Mouse (Mus musculus): ENCODE measurements at regions not wholly inside any gene's neighbourhood (a gene's known extent, or its start where the extent isn't known, plus 50 kb on each side); places are given as distances from the start of the nearest gene placed in this dataset.

DNA sequence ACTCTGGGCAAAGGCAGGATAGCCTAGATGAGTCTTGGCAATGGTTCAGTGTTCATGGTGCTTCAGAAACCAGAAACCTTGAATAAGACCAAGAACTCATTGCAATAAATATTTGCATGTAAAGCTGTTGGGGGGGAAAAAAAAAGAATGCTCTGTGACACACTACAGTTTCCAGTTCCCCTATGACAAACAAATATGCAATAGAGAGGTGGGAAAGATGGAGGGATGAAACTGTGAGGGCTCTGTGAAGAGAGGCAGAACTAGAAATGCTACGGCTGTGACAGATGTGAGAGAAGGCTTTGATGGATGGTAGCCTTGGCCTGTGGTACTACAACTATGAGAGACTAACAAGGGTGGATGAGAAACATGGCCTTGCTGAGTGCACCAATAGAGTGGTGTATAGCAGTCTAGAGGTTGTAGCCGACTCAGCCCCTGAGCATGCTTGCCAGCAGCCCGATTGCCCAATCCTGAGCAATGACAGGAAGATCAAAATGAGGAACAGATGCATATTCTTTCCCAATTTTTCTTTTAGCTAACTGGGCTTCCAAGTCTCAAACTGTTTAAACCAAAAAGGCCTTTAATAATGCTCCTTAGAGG is 79.4 kb downstream of the Tm4sf1 start:
- Histone ChIP-seq H3K9me3 (replicated peaks; ENCODE audit: insufficient read depth, low read length) (no peaks in the 10 kb centered on the region), H3K79me2 (ENCODE audit: control insufficient read depth, insufficient read depth, low read length, poor library complexity) (no peaks in the 10 kb centered on the region), H3K4me3 (ENCODE audit: control insufficient read depth in 1 of 2, insufficient read depth in 1 of 2, low read depth in 2 of 2, low read length in 2 of 2) (no peak overlapping the region), H3K27ac (ENCODE audit: control insufficient read depth, low read depth, low read length) (no peak overlapping the region), H3K4me1 (ENCODE audit: control insufficient read depth in 1 of 2, insufficient read depth in 2 of 2, low read length in 2 of 2) (no peaks in the 10 kb centered on the region), H3K36me3 (ENCODE audit: control insufficient read depth in 1 of 2, insufficient read depth in 2 of 2, low read length in 2 of 2) (no peaks in the 10 kb centered on the region), H3K27me3 (ENCODE audit: control insufficient read depth in 1 of 2, insufficient read depth in 2 of 2, low read length in 2 of 2) (no peaks in the 10 kb centered on the region), H3K9ac (ENCODE audit: control insufficient read depth, low read depth, low read length, poor library complexity, severe bottlenecking) (no peak overlapping the region)
- no peak for DNase-seq (ENCODE audit: low read depth, low spot score)
- TF ChIP-seq MXI1 (IDR thresholded peaks at IDR 0.05; ENCODE audit: low read depth, low read length), result no peak
- no peak for TF ChIP-seq SIN3A (IDR thresholded peaks at IDR 0.05; ENCODE audit: low read length)
- no peak for TF ChIP-seq BHLHE40 (IDR thresholded peaks at IDR 0.05; ENCODE audit: borderline replicate concordance, low read depth, low read length)
- TF ChIP-seq E2F4 (IDR thresholded peaks at IDR 0.05; ENCODE audit: borderline replicate concordance, low read depth, low read length), result no peak
- TF ChIP-seq ZNF384 (IDR thresholded peaks at IDR 0.05; ENCODE audit: low read depth, low read length), result no peak
- no peak for TF ChIP-seq MAX (IDR thresholded peaks at IDR 0.05; ENCODE audit: low read length)
- TF ChIP-seq CTCF (IDR thresholded peaks at IDR 0.05 in 2 of 3, conservative IDR thresholded peaks at IDR 0.05 in 1 of 3; ENCODE audit: control insufficient read depth in 1 of 3, insufficient read depth in 1 of 3, low read depth in 2 of 3, low read length in 3 of 3, poor library complexity in 1 of 3, severe bottlenecking in 1 of 3), result no peak
- TF ChIP-seq POLR2AphosphoS2 (IDR thresholded peaks at IDR 0.05; ENCODE audit: low read length), result no peak
- no peak for TF ChIP-seq POLR2A (IDR thresholded peaks at IDR 0.05; ENCODE audit: control insufficient read depth in 1 of 2, insufficient read depth in 1 of 2, low read depth in 1 of 2, low read length in 2 of 2, poor library complexity in 1 of 2)
- no peak for TF ChIP-seq NELFE (IDR thresholded peaks at IDR 0.05; ENCODE audit: low read depth, low read length)
- no peak for TF ChIP-seq GATA1 (IDR thresholded peaks at IDR 0.05; ENCODE audit: low read depth, low read length)
- no peak for TF ChIP-seq ELF1 (IDR thresholded peaks at IDR 0.05; ENCODE audit: low read depth, low read length)
- no peak for TF ChIP-seq KAT2A (conservative IDR thresholded peaks at IDR 0.05; ENCODE audit: low read depth, low read length)
- TF ChIP-seq TAL1 (IDR thresholded peaks at IDR 0.05; ENCODE audit: low read length), result no peak
- TF ChIP-seq ETS1 (IDR thresholded peaks at IDR 0.05; ENCODE audit: low read depth, low read length), result no peak
- TF ChIP-seq MYB (IDR thresholded peaks at IDR 0.05; ENCODE audit: low read depth, low read length), result no peak
- TF ChIP-seq ZKSCAN1 (IDR thresholded peaks at IDR 0.05; ENCODE audit: low read depth, low read length), result no peak

DNA sequence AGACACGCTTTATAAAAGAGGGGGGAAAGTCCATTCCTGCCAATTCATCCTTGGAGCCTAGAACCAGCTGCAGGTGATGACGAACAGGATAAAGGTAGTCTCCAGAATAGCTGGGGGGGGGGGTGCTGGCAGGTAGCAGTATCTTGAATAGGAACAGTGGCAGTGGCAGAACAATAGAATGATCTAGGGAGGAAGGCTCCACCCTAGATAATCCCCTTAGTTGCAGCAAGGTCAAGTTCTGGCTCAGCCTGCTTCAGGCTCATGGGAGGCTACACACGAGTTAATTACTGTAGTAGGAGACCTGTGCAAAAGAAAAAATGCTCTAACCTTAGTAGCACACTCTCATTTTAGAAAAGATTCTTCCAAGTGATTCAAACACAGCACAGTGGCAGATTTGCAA is 83.4 kb downstream of the Tm4sf1 start:
- H3K9me3 ChIP-seq (replicated peaks; ENCODE audit: insufficient read depth, low read length), result no peaks in the 10 kb centered on the region
- TF ChIP-seq MEF2A (IDR thresholded peaks at IDR 0.05; ENCODE audit: extremely low read depth, insufficient replicate concordance, low read depth, low read length, poor library complexity, severe bottlenecking) (no peak), TCF12 (IDR thresholded peaks at IDR 0.05; ENCODE audit: low read depth, low read length) (no peak), EP300 (IDR thresholded peaks at IDR 0.05; ENCODE audit: low read depth in 1 of 2, low read length in 2 of 2) (no peak), MYC (IDR thresholded peaks at IDR 0.05; ENCODE audit: low read depth, low read length) (no peak), BHLHE40 (IDR thresholded peaks at IDR 0.05; ENCODE audit: borderline replicate concordance, low read depth, low read length) (no peak), UBTF (IDR thresholded peaks at IDR 0.05; ENCODE audit: borderline replicate concordance, insufficient read depth, low read depth, low read length) (no peak), ZMIZ1 (IDR thresholded peaks at IDR 0.05; ENCODE audit: low read depth, low read length) (no peak), CHD1 (IDR thresholded peaks at IDR 0.05; ENCODE audit: low read depth, low read length) (no peak), SIN3A (IDR thresholded peaks at IDR 0.05; ENCODE audit: low read length) (no peak), KAT2A (conservative IDR thresholded peaks at IDR 0.05; ENCODE audit: low read depth, low read length) (no peak), JUND (IDR thresholded peaks at IDR 0.05; ENCODE audit: low read depth, low read length) (no peak), TAL1 (IDR thresholded peaks at IDR 0.05; ENCODE audit: low read length) (no peak), HCFC1 (IDR thresholded peaks at IDR 0.05; ENCODE audit: low read depth, low read length) (no peak), MAX (IDR thresholded peaks at IDR 0.05; ENCODE audit: low read length) (no peak), RCOR1 (IDR thresholded peaks at IDR 0.05; ENCODE audit: low read depth, low read length) (no peak), SMC3 (IDR thresholded peaks at IDR 0.05; ENCODE audit: low read depth, low read length) (no peak)
- no peak overlapping the region for H3K4me3 ChIP-seq (ENCODE audit: control insufficient read depth in 1 of 2, insufficient read depth in 1 of 2, low read depth in 2 of 2, low read length in 2 of 2)
- H3K79me2 ChIP-seq (ENCODE audit: control insufficient read depth, insufficient read depth, low read length, poor library complexity), result no peaks in the 10 kb centered on the region
- no peaks in the 10 kb centered on the region for H3K4me1 ChIP-seq (ENCODE audit: control insufficient read depth in 1 of 2, insufficient read depth in 2 of 2, low read length in 2 of 2)
- DNase-seq (ENCODE audit: low read depth, low spot score), result no peak
- H3K9ac ChIP-seq (ENCODE audit: control insufficient read depth, low read depth, low read length, poor library complexity, severe bottlenecking), result no peak overlapping the region
- H3K27ac ChIP-seq (ENCODE audit: control insufficient read depth, low read depth, low read length), result no peak overlapping the region
- no peaks in the 10 kb centered on the region for H3K27me3 ChIP-seq (ENCODE audit: control insufficient read depth in 1 of 2, insufficient read depth in 2 of 2, low read length in 2 of 2)
- no peaks in the 10 kb centered on the region for H3K36me3 ChIP-seq (ENCODE audit: control insufficient read depth in 1 of 2, insufficient read depth in 2 of 2, low read length in 2 of 2)
